Mouse (Mus musculus): Measurements from ENCODE around the gene Btbd9. TPM values are rescaled to one million over a fixed set of nuclear protein-coding genes. Genes with fewer than 3 reads are reported as not detected.

Btbd9 gene
- total RNA-seq, 1 experiment, result 28.2 TPM

DNA sequence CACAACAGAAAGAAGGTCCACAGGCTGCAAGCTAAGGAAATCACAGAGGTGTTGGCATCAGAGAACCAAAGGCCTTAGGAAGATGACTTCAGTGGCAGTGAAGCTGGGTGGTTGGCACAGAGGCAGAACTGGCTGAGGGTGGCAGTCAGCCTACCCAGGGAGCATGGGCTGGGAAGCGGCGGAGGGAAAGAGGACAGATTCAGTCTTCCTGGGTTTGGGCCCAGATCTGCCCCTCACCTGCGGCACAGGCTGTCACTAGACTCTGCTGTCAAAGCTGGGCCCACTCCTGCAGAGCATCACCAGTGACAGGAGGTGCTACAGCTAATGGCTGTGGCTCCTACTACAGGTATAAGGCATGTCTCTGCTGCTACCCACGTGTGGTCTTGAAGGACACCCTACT lies 333.6 kb downstream of the Btbd9 start:
- H3K9me3 ChIP-seq (ENCODE audit: control insufficient read depth, insufficient read depth, low read depth, low read length), result no peaks in the 10 kb centered on the region
- no peak for DNase-seq (ENCODE audit: low read depth, low spot score)
- H3K9ac ChIP-seq (ENCODE audit: insufficient read depth, low read depth, low read length, poor library complexity, severe bottlenecking), result no peak overlapping the region
- H3K4me3 ChIP-seq (ENCODE audit: insufficient read depth in 1 of 2, low read depth in 1 of 2, low read length in 2 of 2, poor library complexity in 1 of 2, severe bottlenecking in 1 of 2), result no peak overlapping the region
- H3K36me3 ChIP-seq (ENCODE audit: control insufficient read depth, insufficient read depth, low read length, poor library complexity, severe bottlenecking), result no peaks in the 10 kb centered on the region
- TF ChIP-seq CHD2 (IDR thresholded peaks at IDR 0.05; ENCODE audit: low read depth, low read length) (no peak), ZNF384 (IDR thresholded peaks at IDR 0.05; ENCODE audit: low read depth, low read length) (no peak), MAFK (IDR thresholded peaks at IDR 0.05; ENCODE audit: insufficient read depth, low read depth, low read length) (no peak), ZC3H11A (IDR thresholded peaks at IDR 0.05; ENCODE audit: borderline replicate concordance, low read depth, low read length) (no peak), HCFC1 (IDR thresholded peaks at IDR 0.05; ENCODE audit: borderline replicate concordance, insufficient read depth, low read length) (no peak)
- H3K27ac ChIP-seq (ENCODE audit: insufficient read depth, low read depth, low read length, poor library complexity, severe bottlenecking), result no peak overlapping the region; the same call in 1 of the 2 replicates
- in situ Hi-C loops (cut with MboI; ENCODE audit: low sequenced_read_pairs in 2 of 2, unreplicated experiment in 2 of 2), result no loop called here
- no peaks in the 10 kb centered on the region for H3K4me1 ChIP-seq (ENCODE audit: control insufficient read depth in 2 of 2, insufficient read depth in 2 of 2, low read length in 2 of 2, poor library complexity in 1 of 2)

DNA sequence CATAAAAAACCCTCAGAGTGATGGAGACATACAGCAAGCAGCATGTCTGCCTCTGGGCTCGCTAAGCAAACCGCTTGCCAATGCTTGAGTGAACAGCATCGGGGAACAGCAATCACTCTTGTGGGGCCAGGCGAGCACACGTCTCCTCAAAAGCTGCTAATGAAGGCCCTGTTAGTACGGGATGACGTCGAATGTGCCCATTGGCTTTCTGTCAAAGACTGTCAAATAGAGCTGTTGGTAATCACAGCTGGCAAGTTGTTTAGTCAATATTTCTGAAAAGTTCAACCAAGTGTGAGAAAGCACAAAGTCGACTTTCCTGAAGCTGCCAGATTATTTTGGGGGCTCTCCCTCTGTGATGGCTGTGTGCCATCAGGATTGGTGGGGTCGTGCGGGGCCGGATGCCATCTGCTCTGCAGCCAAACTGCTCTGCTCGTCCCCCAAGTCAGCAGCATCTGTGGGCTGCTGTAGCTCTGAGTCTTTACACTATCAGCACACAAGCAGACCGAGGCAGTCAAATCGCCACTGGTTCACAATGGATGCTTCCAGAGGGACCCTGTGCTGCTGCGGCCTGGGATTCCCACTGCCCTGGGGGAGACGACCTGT lies 334.5 kb downstream of the Btbd9 start:
- Histone ChIP-seq H3K36me3 (ENCODE audit: control insufficient read depth, insufficient read depth, low read length, poor library complexity, severe bottlenecking) (no peaks in the 10 kb centered on the region; the same call in 1 of the 2 replicates), H3K9ac (ENCODE audit: insufficient read depth, low read depth, low read length, poor library complexity, severe bottlenecking) (no peak overlapping the region), H3K4me3 (ENCODE audit: insufficient read depth in 1 of 2, low read depth in 1 of 2, low read length in 2 of 2, poor library complexity in 1 of 2, severe bottlenecking in 1 of 2) (no peak overlapping the region), H3K9me3 (ENCODE audit: control insufficient read depth, insufficient read depth, low read depth, low read length) (no peaks in the 10 kb centered on the region), H3K4me1 (ENCODE audit: control insufficient read depth in 2 of 2, insufficient read depth in 2 of 2, low read length in 2 of 2, poor library complexity in 1 of 2) (no peaks in the 10 kb centered on the region), H3K27ac (ENCODE audit: insufficient read depth, low read depth, low read length, poor library complexity, severe bottlenecking) (no peak overlapping the region; the same call in 1 of the 2 replicates)
- DNase-seq (ENCODE audit: low read depth, low spot score), result no peak
- in situ Hi-C loops (cut with MboI; ENCODE audit: low sequenced_read_pairs in 2 of 2, unreplicated experiment in 2 of 2), result no loop called here
- TF ChIP-seq MAFK (IDR thresholded peaks at IDR 0.05; ENCODE audit: insufficient read depth, low read depth, low read length) (no peak), CHD2 (IDR thresholded peaks at IDR 0.05; ENCODE audit: low read depth, low read length) (no peak), ZC3H11A (IDR thresholded peaks at IDR 0.05; ENCODE audit: borderline replicate concordance, low read depth, low read length) (no peak), HCFC1 (IDR thresholded peaks at IDR 0.05; ENCODE audit: borderline replicate concordance, insufficient read depth, low read length) (no peak), ZNF384 (IDR thresholded peaks at IDR 0.05; ENCODE audit: low read depth, low read length) (no peak)

DNA sequence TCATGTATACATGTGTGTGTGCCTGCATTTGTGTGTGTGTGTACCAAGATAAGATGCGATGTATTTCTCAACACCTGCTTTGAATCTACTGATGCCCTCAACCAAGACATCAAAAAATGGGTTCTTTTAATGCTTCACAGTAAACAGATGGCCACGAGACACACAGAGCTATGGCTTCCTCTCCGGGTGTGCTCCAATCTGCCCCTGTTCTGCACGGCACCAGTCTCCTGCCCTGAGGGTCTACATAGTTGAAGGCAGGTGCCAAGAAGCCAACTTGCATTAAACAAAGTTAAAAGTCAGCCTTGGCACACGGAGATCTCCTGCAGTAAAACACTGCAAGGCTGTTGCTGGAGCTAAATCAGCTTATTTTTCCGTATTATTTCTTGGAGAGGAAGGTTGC lies 335.2 kb downstream of the Btbd9 start:
- no peak for DNase-seq (ENCODE audit: low read depth, low spot score)
- no peak overlapping the region for H3K4me3 ChIP-seq (ENCODE audit: insufficient read depth in 1 of 2, low read depth in 1 of 2, low read length in 2 of 2, poor library complexity in 1 of 2, severe bottlenecking in 1 of 2)
- in situ Hi-C loops (cut with MboI; ENCODE audit: low sequenced_read_pairs in 2 of 2, unreplicated experiment in 2 of 2), result no loop called here
- H3K4me1 ChIP-seq (ENCODE audit: control insufficient read depth in 2 of 2, insufficient read depth in 2 of 2, low read length in 2 of 2, poor library complexity in 1 of 2), result no peaks in the 10 kb centered on the region
- no peaks in the 10 kb centered on the region for H3K9me3 ChIP-seq (ENCODE audit: control insufficient read depth, insufficient read depth, low read depth, low read length)
- no peak overlapping the region for H3K27ac ChIP-seq (ENCODE audit: insufficient read depth, low read depth, low read length, poor library complexity, severe bottlenecking)
- no peak for TF ChIP-seq HCFC1 (IDR thresholded peaks at IDR 0.05; ENCODE audit: borderline replicate concordance, insufficient read depth, low read length)
- TF ChIP-seq ZNF384 (IDR thresholded peaks at IDR 0.05; ENCODE audit: low read depth, low read length), result no peak
- no peak for TF ChIP-seq ZC3H11A (IDR thresholded peaks at IDR 0.05; ENCODE audit: borderline replicate concordance, low read depth, low read length)
- TF ChIP-seq CHD2 (IDR thresholded peaks at IDR 0.05; ENCODE audit: low read depth, low read length), result no peak
- TF ChIP-seq MAFK (IDR thresholded peaks at IDR 0.05; ENCODE audit: insufficient read depth, low read depth, low read length), result no peak
- no peak overlapping the region for H3K9ac ChIP-seq (ENCODE audit: insufficient read depth, low read depth, low read length, poor library complexity, severe bottlenecking)
- no peaks in the 10 kb centered on the region; the same call in 1 of the 2 replicates for H3K36me3 ChIP-seq (ENCODE audit: control insufficient read depth, insufficient read depth, low read length, poor library complexity, severe bottlenecking)

DNA sequence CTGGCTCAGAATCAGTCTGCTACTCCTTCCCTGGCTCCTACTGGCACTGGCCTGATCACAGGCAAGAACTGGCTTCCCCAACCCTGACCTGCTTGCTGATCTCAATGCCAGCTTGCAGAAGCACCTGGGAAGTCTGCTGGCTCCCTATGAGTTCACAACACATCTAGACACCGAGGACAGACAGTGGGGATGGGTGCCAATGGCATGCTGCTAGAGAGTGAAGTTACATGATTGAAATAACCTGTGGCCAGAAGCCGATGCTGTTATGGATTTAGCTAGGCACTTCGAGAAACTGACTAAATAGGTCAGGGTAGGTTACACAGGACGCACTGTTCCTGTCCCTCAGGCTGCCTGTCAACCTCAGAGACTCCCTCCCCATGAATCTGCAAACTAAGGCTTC lies 335.6 kb downstream of the Btbd9 start:
- no peak for DNase-seq (ENCODE audit: low read depth, low spot score)
- in situ Hi-C loops (cut with MboI; ENCODE audit: low sequenced_read_pairs in 2 of 2, unreplicated experiment in 2 of 2), result no loop called here
- Histone ChIP-seq H3K9ac (ENCODE audit: insufficient read depth, low read depth, low read length, poor library complexity, severe bottlenecking) (no peak overlapping the region), H3K4me3 (ENCODE audit: insufficient read depth in 1 of 2, low read depth in 1 of 2, low read length in 2 of 2, poor library complexity in 1 of 2, severe bottlenecking in 1 of 2) (no peak overlapping the region), H3K36me3 (ENCODE audit: control insufficient read depth, insufficient read depth, low read length, poor library complexity, severe bottlenecking) (no peaks in the 10 kb centered on the region; the same call in 1 of the 2 replicates), H3K27ac (ENCODE audit: insufficient read depth, low read depth, low read length, poor library complexity, severe bottlenecking) (no peak overlapping the region), H3K9me3 (ENCODE audit: control insufficient read depth, insufficient read depth, low read depth, low read length) (no peaks in the 10 kb centered on the region), H3K4me1 (ENCODE audit: control insufficient read depth in 2 of 2, insufficient read depth in 2 of 2, low read length in 2 of 2, poor library complexity in 1 of 2) (no peaks in the 10 kb centered on the region)
- TF ChIP-seq ZNF384 (IDR thresholded peaks at IDR 0.05; ENCODE audit: low read depth, low read length) (no peak), HCFC1 (IDR thresholded peaks at IDR 0.05; ENCODE audit: borderline replicate concordance, insufficient read depth, low read length) (no peak), CHD2 (IDR thresholded peaks at IDR 0.05; ENCODE audit: low read depth, low read length) (no peak), MAFK (IDR thresholded peaks at IDR 0.05; ENCODE audit: insufficient read depth, low read depth, low read length) (no peak), ZC3H11A (IDR thresholded peaks at IDR 0.05; ENCODE audit: borderline replicate concordance, low read depth, low read length) (no peak)
